8 mouse cellular contexts compared by ENCODE assay signal in the genomic region with DNA sequence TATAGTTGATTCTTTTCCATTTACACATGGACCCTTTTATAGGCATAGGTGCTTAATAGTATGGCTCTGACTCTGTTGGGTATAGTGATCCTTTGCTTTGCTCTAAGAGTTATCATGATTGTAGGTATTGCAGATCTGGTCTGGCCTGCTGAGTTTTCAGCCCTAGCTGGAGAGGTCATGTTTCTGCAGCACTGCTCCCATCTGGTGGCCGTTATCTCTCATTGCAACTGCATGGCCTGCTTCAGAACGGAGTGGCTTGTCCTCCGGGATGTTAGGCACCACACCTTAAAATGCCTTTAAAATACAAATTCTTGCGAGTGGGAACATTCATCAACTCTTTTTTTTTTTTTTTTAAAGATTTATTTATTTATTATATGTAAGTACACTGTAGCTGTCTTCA.
DNase-seq lines count a peak whose midpoint lies in the region; ATAC-seq and TF ChIP-seq lines count a peak whose summit lies in the region.

No protein-coding gene starts in this region.

- peak; percentile 46 for DNase-seq in urinary bladder, postnatal 25 days (ENCODE audit: low spot score)
- no peak for DNase-seq in urinary bladder, postnatal 10 days (ENCODE audit: low spot score)
- peak; percentile 75 for DNase-seq in cerebellum, adult 11 months
- peak; percentile 57 for DNase-seq in forelimb bud, embryonic 11.5 days (ENCODE audit: low read depth, low spot score)
- peak; percentile 22 for DNase-seq in hindlimb bud, embryonic 11.5 days (ENCODE audit: extremely low spot score, low read depth, low spot score)
- DNase-seq in left cerebral cortex, adult 2 months (ENCODE audit: extremely low spot score in 1 of 2, low spot score in 2 of 2): peak; percentile 57
- peak; percentile 43 for DNase-seq in telencephalon, adult 2 months (ENCODE audit: low read depth, low spot score)

- intact Hi-C loops in left cerebral cortex, adult 2 months (cut with DNase I): loop anchor here (1.0 to 5.0 kb wide), 2 partner anchors 109 to 175 kb away; no protein-coding TSS in a partner anchor

- no peak overlapping the region for H3K27ac ChIP-seq in left cerebral cortex, adult 2 months

- no peak overlapping the region for H3K4me3 ChIP-seq in left cerebral cortex, adult 2 months

- peak; percentile 80 for TF ChIP-seq CTCF in left cerebral cortex, adult 2 months (IDR thresholded peaks at IDR 0.05)

- ATAC-seq in monocyte, adult 5-6 weeks (replicated peaks; ENCODE audit: insufficient number of reproducible peaks, low FRiP score, low TSS enrichment, poor library complexity, severe bottlenecking): peak; percentile 86; the same call in 1 of the 2 replicates
